Mouse (Mus musculus) neutrophil, adult 65 days (primary cell): Measurements from ENCODE around the gene Dctn2. TPM values are rescaled to one million over a fixed set of nuclear protein-coding genes. Genes with fewer than 3 reads are reported as not detected.

Experiments used
- total RNA-seq: library from RNA; stranded (reverse); gene quantifications from 2 replicates; pipeline ENCODE4 v1.2.4, GENCODE M21; 2023

Dctn2 gene
- 108 and 131 TPM in 2 replicates for total RNA-seq

GRCm38 (mm10) chr10:127266112-127267091 lies at the start of gene Dctn2:
TSS of gene Dctn2 (plus strand) at chr10:127266368.

DNA sequence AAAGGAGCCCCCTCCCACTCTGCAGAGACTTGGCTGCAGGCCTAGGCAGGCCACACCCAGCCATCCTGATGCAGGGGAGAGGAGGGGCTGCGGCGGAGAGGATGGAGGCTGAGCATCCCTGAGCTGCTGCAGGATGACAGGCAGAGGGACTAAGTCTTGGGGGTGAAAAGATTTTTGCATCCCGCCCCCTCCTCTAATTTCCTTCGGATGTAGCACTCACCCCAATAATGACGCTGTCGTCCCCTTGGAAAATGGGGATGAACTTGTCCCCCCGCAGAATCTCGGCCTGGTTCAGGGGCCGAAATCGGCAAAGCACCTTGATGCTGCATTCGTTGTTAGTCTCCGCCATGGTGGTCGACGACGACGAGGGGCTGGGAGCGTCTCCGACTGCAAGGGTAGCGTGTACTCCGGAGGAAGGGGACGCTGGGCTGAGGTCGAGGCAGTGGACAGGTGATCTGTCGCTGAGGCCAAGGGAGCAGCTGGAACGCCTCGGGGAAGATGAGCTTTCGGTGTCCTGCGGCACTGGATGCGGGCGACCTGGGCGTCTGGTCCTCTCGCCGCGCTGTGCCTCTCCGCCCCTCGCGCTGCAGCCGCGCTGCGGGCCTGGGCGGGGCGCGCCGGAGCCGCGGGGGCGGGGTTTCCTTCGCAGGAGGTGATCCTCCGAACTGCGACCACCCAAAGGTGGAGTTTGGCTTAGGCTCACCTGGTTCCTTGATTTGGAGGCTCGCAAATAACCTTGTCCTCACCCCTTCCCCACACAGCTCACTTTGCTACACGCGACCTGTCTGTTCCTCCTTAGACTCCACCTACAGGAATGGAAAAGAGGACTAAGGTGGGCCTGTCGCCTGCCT lies 3.4 kb upstream of the Dctn2 start, which contains the start of gene Kif5a:
TSS of gene Kif5a (minus strand) at position 801 of the 851 bp plus-strand sequence.

GRCm38 (mm10) chr10:127288800-127289572 lies 22.8 kb downstream of the Dctn2 start, which contains the start of gene Mbd6:
TSS of gene Mbd6 (minus strand) at chr10:127289018.

GRCm38 (mm10) chr10:127311476-127312355 lies 45.5 kb downstream of the Dctn2 start, which contains the start of gene Mars:
TSS of gene Mars (minus strand) at chr10:127311786.

GRCm38 (mm10) chr10:127321621-127322020 lies 55.5 kb downstream of the Dctn2 start, which contains the start of gene Arhgap9:
TSS of gene Arhgap9 (plus strand) at chr10:127321964.

Other genes with a start within 250 kb of the Dctn2 start
- gene Tsfm, start 235.5 kb upstream of the Dctn2 start, total RNA-seq: 8.8 and 10.2 TPM in 2 replicates
- 1.9 and 3.1 TPM in 2 replicates for gene Mettl1, start 225.0 kb upstream of the Dctn2 start, total RNA-seq
- not detected in 2 replicates for gene Eef1akmt3, start 224.9 kb upstream of the Dctn2 start, total RNA-seq
- gene Cyp27b1, start 218.1 kb upstream of the Dctn2 start, total RNA-seq: not detected in 2 replicates
- not detected in 2 replicates for gene March9, start 206.2 kb upstream of the Dctn2 start, total RNA-seq
- gene Cdk4, start 202.8 kb upstream of the Dctn2 start, total RNA-seq: 64.9 and 82.5 TPM in 2 replicates
- 21.0 and 21.9 TPM in 2 replicates for gene Tspan31, start 196.1 kb upstream of the Dctn2 start, total RNA-seq
- gene Agap2, start 191.1 kb upstream of the Dctn2 start, total RNA-seq: 48.7 and 56.4 TPM in 2 replicates
- 96.0 and 111 TPM in 2 replicates for gene Os9, start 145.2 kb upstream of the Dctn2 start, total RNA-seq
- 90.5 and 91.7 TPM in 2 replicates for gene B4galnt1, start 101.1 kb upstream of the Dctn2 start, total RNA-seq
- gene Slc26a10, start 85.7 kb upstream of the Dctn2 start, total RNA-seq: not detected in 2 replicates
- gene Arhgef25, start 76.3 kb upstream of the Dctn2 start, total RNA-seq: not detected in 2 replicates
- 13.5 and 23.8 TPM in 2 replicates for gene Dtx3, start 70.6 kb upstream of the Dctn2 start, total RNA-seq
- gene Pip4k2c, start 54.8 kb upstream of the Dctn2 start, total RNA-seq: 34.4 and 42.1 TPM in 2 replicates
- 0.07 and 0.47 TPM in 2 replicates for gene Kif5a, start 3.0 kb upstream of the Dctn2 start, total RNA-seq
- 168 and 220 TPM in 2 replicates for gene Mbd6, start 22.6 kb downstream of the Dctn2 start, total RNA-seq
- 36.6 and 41.9 TPM in 2 replicates for gene Mars, start 45.4 kb downstream of the Dctn2 start, total RNA-seq
- gene Arhgap9, start 55.6 kb downstream of the Dctn2 start, total RNA-seq: 251 and 319 TPM in 2 replicates
- not detected in 2 replicates for gene Gli1, start 75.6 kb downstream of the Dctn2 start, total RNA-seq
- gene Inhbe, start 88.0 kb downstream of the Dctn2 start, total RNA-seq: not detected in 2 replicates
- gene Inhbc, start 104.1 kb downstream of the Dctn2 start, total RNA-seq: not detected in 2 replicates
- gene R3hdm2, start 114.0 kb downstream of the Dctn2 start, total RNA-seq: 101 and 111 TPM in 2 replicates
- gene Stac3, start 235.3 kb downstream of the Dctn2 start, total RNA-seq: 1.8 and 2.8 TPM in 2 replicates
- gene Ndufa4l2, start 248.6 kb downstream of the Dctn2 start, total RNA-seq: not detected in 2 replicates